Mouse (Mus musculus) megakaryocyte, embryonic 14.5 days (primary cell): ENCODE results near the gene Chd9. TPM values are rescaled to one million over a fixed set of nuclear protein-coding genes. Genes with fewer than 3 reads are reported as not detected.

Source experiments
- H3K27me3 ChIP-seq: replicated peaks from 2 replicates; pipeline ENCODE3; 2012; ENCODE audit warnings: inconsistent platforms
- H3K36me3 ChIP-seq: replicated peaks from 2 replicates; pipeline ENCODE3; 2012; ENCODE audit warnings: low read length, inconsistent platforms, mixed read lengths
- H3K4me1 ChIP-seq: 2 replicates; pipeline ENCODE4 v1.6.1; 2012; ENCODE audit warnings: inconsistent platforms
- H3K4me3 ChIP-seq: replicated peaks from 2 replicates; pipeline ENCODE3; 2012; ENCODE audit warnings: moderate library complexity, mild to moderate bottlenecking, inconsistent platforms
- H3K9me3 ChIP-seq: 2 replicates; pipeline ENCODE4 v1.6.1; 2012; ENCODE audit warnings: inconsistent platforms
- FLI1 ChIP-seq: IDR thresholded peaks from 2 replicates; pipeline ENCODE4 v1.6.1; 2012; ENCODE audit warnings: low read length, inconsistent platforms, mixed read lengths
- GATA1 ChIP-seq: IDR thresholded peaks from 3 replicates; pipeline ENCODE4 v1.6.1; 2012; ENCODE audit warnings: mixed read lengths, low read length, inconsistent platforms, borderline replicate concordance
- polyA plus RNA-seq: library from polyadenylated mRNA; stranded (reverse); fragments of >175 nt; gene quantifications from 2 replicates; pipeline ENCODE4 v1.2.3, GENCODE M21; 2012; ENCODE audit warnings: low replicate concordance; ENCODE audit not compliant: insufficient read depth

Gene Chd9
- polyA plus RNA-seq, 1 experiment: 0.65 TPM

DNA sequence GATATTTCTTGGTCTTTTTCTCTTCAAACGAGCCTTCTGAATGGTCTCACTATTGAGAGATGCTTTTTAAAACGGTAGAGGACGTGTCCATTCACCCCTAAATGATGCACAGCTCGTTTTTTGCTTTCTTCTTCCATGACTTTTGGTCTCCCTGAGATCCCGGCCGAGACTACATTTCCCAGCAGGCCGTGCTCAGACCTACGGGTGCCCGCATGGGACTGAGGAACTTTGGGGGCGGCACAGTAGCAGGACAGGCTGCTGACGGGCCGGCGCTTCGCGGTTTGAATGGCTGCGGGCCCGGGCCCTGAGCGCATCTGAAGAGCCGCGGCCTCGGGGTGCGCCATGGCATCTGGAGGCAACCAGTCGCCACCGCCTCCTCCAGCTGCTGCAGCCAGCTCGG is 241.7 kb downstream of the Chd9 start, which contains the start of gene Rbl2:
Rbl2 (plus strand) TSS at position 224 of the 400 bp plus-strand sequence.
- Histone ChIP-seq H3K4me1 (peaks cover 59% of the 10 kb centered on the region), H3K9me3 (no peaks in the 10 kb centered on the region), H3K36me3 (peaks cover 22% of the 10 kb centered on the region), H3K27me3 (no peaks in the 10 kb centered on the region), H3K4me3 (peak within 1 kb of the TSS; percentile 99)
- no peak for TF ChIP-seq FLI1
- TF ChIP-seq GATA1: no peak

DNA sequence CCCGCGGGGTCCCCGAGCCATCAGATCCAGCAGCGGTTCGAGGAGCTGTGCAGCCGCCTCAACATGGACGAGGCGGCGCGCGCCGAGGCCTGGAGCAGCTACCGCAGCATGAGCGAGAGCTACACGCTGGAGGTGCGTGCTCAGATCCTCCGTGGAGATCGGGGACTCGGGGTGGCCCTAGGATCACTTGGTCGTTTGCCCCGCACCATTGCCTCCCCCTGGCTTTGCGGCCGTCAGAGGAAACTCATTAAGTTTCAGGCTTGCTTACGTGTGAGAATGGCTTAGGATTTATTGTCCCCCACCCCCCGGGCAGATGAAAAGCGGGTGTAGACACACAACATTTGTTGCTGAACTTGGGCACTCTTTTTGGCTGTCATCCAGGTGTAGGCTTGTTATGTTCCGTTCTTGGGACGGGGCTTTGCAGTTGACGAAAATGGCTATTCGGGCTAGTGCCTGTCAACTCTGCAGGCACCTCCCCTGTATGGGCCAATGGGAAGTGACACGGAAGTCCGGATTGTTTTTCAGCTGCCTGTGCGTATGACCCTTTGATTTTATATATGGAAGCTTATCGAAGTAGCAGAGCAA is 242.2 kb downstream of the Chd9 start:
- H3K4me3 ChIP-seq: peak overlapping the region; percentile 99
- H3K9me3 ChIP-seq: no peaks in the 10 kb centered on the region

DNA sequence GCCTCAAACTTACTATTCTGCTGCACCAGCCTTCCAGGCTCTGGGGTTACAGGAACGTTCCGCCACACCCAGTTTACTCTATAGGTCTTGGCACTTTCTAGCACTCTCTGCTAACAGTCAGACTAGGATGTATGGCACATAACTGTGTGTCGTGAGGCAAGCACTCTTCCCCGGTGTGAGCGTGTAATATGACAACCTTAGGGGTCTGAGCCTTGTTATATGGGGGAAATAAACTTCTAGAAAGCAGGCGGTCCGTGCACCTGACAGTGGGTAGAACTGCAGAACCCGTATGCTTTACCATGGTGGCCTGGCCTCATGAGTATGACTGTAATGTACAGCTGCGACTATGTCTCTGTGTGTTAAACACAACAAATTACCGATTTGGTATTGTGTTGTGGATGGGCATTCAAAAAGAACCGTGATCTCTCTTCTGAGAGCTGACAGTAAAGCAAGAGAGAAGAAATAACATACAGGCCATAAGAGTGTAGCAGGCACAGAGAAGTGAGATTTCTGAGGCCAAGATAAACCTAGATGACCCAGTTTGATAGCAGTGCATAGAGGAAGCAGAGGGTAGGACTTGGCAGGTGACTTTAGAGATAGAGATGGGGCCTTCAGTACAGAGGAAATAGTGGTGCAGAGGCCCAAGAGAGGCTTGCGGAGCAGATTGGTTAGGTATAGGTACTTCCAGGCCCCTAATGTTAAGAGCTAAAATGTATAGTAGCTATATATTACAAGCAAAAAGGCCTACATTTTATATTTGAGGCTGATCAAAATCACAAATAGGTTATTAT is 249.1 kb downstream of the Chd9 start:
- Histone ChIP-seq H3K27me3 (no peaks in the 10 kb centered on the region), H3K36me3 (peaks cover 78% of the 10 kb centered on the region), H3K4me1 (peaks cover 80% of the 10 kb centered on the region), H3K4me3 (peak overlapping the region; percentile 6), H3K9me3 (no peaks in the 10 kb centered on the region)
- TF ChIP-seq GATA1: no peak
- no peak for TF ChIP-seq FLI1

More for the DNA sequence above, 242.2 kb downstream of the Chd9 start:
- TF ChIP-seq GATA1: no peak
- TF ChIP-seq FLI1: no peak
- H3K27me3 ChIP-seq: no peaks in the 10 kb centered on the region
- H3K36me3 ChIP-seq: peaks cover 27% of the 10 kb centered on the region
- H3K4me1 ChIP-seq: peaks cover 57% of the 10 kb centered on the region

DNA sequence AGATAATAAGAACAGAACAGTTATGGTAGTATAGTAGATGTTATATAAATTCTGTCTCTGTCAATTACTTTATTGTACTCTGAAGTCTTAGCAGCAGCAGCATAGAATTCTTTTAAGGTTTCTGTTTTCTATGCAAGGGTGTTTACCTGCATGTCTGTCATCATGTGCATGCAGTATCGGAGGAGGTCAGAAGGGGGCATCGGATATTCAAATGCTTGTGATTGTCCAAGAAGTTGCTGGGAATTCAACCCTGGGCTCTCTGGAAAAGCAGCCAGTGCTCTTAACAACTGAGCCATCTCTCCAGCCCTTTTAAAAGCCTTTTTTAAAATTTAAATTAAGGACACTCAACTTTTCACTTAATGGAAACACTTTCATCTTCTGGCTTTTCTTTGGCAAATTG is 251.5 kb downstream of the Chd9 start:
- Histone ChIP-seq H3K9me3 (no peaks in the 10 kb centered on the region), H3K36me3 (peaks cover 75% of the 10 kb centered on the region), H3K27me3 (no peaks in the 10 kb centered on the region), H3K4me1 (peaks cover 71% of the 10 kb centered on the region), H3K4me3 (no peak overlapping the region)
- no peak for TF ChIP-seq FLI1
- no peak for TF ChIP-seq GATA1

DNA sequence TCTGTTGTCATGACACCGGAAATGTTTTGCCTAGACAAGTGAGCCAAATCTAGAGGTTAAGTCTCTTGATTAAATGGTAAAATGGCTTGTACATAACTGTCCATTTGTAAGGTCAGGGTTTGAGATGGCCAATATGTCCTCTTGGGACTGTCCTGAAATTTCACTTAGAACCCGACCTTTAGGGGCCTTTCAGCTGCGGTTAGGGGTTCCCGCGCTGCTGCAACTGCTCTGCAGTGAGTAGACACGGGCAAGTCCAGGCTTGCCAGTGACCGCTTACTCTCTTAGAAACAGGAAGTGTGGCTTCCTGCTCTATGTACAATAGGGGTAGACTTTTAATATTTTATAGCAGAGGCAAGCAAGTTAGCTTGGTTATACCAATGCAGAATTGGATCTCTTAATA is 253.8 kb downstream of the Chd9 start:
- TF ChIP-seq FLI1 (no peak), GATA1 (no peak)
- H3K36me3 ChIP-seq: peaks cover 74% of the 10 kb centered on the region

DNA sequence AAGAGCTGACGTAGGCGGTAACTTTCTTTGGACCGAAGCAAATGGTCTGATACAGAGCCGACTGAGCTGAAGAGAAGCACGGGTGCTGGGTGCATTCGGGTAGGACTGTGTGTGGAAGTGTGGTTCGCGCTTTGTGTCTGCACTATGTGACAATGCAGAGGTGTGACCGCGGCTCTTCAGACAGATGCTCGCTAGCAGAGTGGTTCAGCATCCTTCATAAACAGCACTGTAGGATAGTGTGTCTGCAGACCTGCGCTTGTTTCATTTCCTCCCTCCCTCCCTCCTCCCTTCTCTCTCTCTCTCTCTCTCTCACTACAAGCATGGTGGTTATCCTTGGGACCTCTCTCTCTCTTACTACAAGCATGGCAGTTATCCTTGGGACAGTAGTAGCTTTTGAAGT is 254.3 kb downstream of the Chd9 start:
- TF ChIP-seq FLI1 (no peak), GATA1 (no peak)
- Histone ChIP-seq H3K9me3 (no peaks in the 10 kb centered on the region), H3K4me3 (peak overlapping the region; percentile 91), H3K4me1 (peaks cover 63% of the 10 kb centered on the region), H3K36me3 (peaks cover 74% of the 10 kb centered on the region), H3K27me3 (no peaks in the 10 kb centered on the region)

More for the DNA sequence above, 253.8 kb downstream of the Chd9 start:
- Histone ChIP-seq H3K4me3 (peak overlapping the region; percentile 91), H3K9me3 (no peaks in the 10 kb centered on the region), H3K27me3 (no peaks in the 10 kb centered on the region), H3K4me1 (peaks cover 67% of the 10 kb centered on the region)

DNA sequence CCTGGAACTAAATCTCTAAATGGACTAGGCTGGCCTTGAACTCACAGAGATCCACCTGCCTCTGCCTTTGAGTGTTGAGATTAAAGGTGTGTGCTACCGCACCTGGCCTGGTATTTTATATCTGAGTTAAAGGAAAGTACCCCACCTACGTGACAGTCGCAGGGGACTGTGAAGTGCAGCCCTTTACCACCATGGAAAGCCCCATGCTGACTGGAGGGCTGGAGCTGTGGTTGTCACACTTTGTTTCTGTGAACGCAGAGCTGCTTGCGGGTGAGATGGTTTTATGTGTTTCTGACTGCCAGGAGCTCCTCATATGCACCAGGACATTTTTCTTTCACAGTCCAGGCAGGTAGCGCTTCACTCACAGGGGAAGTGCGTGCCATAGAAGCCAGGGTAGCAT is 260.3 kb downstream of the Chd9 start:
- Histone ChIP-seq H3K4me3 (no peak overlapping the region), H3K4me1 (peaks cover 37% of the 10 kb centered on the region), H3K9me3 (no peaks in the 10 kb centered on the region), H3K36me3 (peaks cover 95% of the 10 kb centered on the region), H3K27me3 (no peaks in the 10 kb centered on the region)
- TF ChIP-seq FLI1: no peak

DNA sequence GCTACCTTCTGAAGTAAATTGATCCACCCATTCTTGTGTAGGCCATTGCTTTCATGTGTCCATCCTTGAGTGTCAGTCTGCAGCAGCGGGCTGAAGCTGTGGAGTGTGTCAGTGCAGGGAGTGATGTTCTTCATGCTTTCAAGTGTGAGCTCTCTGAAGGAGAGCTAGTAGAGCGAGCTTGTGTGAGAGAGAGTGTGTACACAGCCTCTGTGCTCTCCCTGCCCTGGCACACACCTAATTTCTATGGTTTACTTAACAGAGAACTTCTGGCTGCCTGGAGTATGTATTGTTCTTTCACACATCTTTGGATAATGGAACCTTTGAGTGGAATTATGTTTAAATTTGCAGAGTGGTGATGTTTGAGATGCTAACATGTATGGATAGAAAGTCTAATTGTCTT is 261.4 kb downstream of the Chd9 start:
- Histone ChIP-seq H3K4me1 (peaks cover 35% of the 10 kb centered on the region), H3K9me3 (no peaks in the 10 kb centered on the region), H3K4me3 (no peak overlapping the region), H3K27me3 (no peaks in the 10 kb centered on the region), H3K36me3 (peaks cover 93% of the 10 kb centered on the region)
- no peak for TF ChIP-seq GATA1
- TF ChIP-seq FLI1: no peak

DNA sequence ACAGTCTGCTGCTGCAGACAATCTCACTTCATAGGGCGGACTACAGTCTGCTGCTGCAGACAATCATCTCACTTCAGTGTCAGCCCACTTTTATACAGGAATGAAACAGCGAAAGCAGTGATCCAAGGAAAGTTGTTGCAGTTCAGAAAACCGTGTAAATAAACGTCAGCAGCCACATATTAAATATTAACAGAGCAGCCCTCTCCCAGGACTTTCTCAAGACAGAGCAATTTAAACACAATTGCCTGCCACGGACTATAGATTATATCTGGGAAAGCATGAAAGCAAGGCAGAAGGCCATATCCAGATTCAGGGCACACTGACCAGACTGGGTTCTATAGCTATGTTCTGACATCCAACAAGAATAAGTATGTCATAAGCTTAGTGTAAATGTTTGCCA is 266.0 kb downstream of the Chd9 start:
- no peak for TF ChIP-seq FLI1
- no peak for TF ChIP-seq GATA1
- Histone ChIP-seq H3K4me3 (no peak overlapping the region), H3K27me3 (no peaks in the 10 kb centered on the region), H3K36me3 (peaks cover 93% of the 10 kb centered on the region), H3K4me1 (peaks cover 44% of the 10 kb centered on the region), H3K9me3 (no peaks in the 10 kb centered on the region)

DNA sequence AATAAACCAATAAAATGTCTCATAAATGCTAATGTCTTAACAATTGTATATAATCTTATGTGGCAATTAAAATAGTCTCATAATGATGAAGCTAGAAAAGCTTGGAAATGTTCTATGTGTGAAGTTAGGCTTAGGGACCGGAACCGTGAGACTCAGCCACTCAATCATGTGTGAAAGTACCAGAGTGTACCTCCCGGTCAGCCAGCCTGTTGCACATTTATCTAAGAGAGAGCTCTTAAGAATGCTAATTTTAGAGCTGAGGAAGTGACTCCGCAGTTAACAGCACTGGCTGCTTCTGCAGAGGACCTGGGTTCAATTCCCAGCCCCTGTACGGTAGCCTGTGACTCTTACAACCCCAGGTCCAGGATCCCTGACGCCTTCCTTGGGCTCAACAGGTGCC is 270.0 kb downstream of the Chd9 start:
- peaks cover 94% of the 10 kb centered on the region for H3K36me3 ChIP-seq

More for the DNA sequence above, 270.0 kb downstream of the Chd9 start:
- Histone ChIP-seq H3K9me3 (no peaks in the 10 kb centered on the region), H3K4me3 (peak overlapping the region; percentile 76), H3K4me1 (peaks cover 32% of the 10 kb centered on the region), H3K27me3 (no peaks in the 10 kb centered on the region)
- TF ChIP-seq FLI1 (no peak), GATA1 (no peak)

Other genes starting within 250 kb of the Chd9 start
- not detected in 2 replicates for gene Gm19935, start 11.0 kb upstream of the Chd9 start, polyA plus RNA-seq
- 2.1 and 3.5 TPM in 2 replicates for gene Rbl2, start 241.7 kb downstream of the Chd9 start, polyA plus RNA-seq